In the genomic region with DNA sequence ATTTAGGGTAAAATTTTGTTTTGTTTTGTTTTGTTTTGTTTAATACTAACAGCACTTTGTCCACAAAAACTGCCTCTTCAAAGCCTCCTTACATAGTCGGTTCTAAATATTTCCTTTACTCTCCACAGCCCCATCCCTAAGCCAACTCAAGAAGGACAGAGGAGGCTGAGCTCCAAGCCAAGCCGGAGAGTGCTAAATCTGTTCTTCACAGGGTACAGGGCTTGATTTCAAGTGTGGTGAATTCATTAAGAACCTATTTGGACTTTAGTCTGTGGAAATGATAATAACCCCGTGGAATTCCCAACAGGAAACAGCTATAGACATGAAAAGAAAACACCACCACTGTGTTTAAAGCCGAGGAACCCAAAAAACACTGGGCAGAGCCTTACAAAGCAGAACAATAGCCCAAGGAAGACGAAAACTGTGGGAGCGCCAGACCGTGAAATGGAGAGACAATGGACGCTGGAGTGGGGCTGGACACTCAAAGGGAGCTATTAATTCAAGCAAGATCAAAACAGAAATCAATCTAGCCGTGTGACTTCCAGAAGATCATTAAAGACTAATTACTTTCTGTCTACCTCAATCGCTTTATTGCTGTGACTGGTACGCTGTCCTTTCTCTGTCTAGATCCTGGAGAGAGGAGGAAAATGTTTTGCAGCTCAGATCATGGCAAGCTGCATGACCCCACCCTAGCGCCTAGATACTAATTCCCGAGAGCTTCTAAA, we compare ENCODE assay signal across 13 mouse cellular contexts.
DNase-seq lines count a peak whose midpoint lies in the region; ATAC-seq lines count a peak whose summit lies in the region.
"Had no signal": no experiment of that assay in that cellular context is flagged by ENCODE, and none has a peak within 500 bp of the region (broad histone marks: within the 10 kb centered on the region; RNA-seq: fewer than 3 reads in every experiment).

No protein-coding gene starts in this region.

- no peak overlapping the region for H3K4me3 ChIP-seq in kidney, embryonic 15.5 days (replicated peaks)
- no peak overlapping the region for H3K4me3 ChIP-seq in embryonic facial prominence, embryonic 10.5 days
- H3K4me3 ChIP-seq in hindbrain, embryonic 14.5 days (replicated peaks; ENCODE audit: low read length): 0 out of 2 replicates have a peak overlapping the region, but pooled peaks have one; percentile 1
- H3K4me3 ChIP-seq in neural tube, embryonic 12.5 days: no peak overlapping the region
- H3K4me3 ChIP-seq: embryonic facial prominence, embryonic 15.5 days; liver, embryonic 13.5 days; stomach, embryonic 15.5 days had no signal

- peak overlapping the region; percentile 41; the same call in 1 of the 2 replicates for H3K27ac ChIP-seq in kidney, embryonic 15.5 days
- no peak overlapping the region for H3K27ac ChIP-seq in embryonic facial prominence, embryonic 10.5 days (replicated peaks)
- no peak overlapping the region for H3K27ac ChIP-seq in hindbrain, embryonic 14.5 days
- H3K27ac ChIP-seq in neural tube, embryonic 12.5 days: no peak overlapping the region
- H3K27ac ChIP-seq: embryonic facial prominence, embryonic 15.5 days; liver, embryonic 13.5 days; stomach, embryonic 15.5 days had no signal

- no peaks in the 10 kb centered on the region for H3K36me3 ChIP-seq in kidney, embryonic 15.5 days
- no peaks in the 10 kb centered on the region for H3K36me3 ChIP-seq in embryonic facial prominence, embryonic 10.5 days (replicated peaks)
- H3K36me3 ChIP-seq in hindbrain, embryonic 14.5 days (replicated peaks; ENCODE audit: control insufficient read depth, insufficient read depth): no peaks in the 10 kb centered on the region
- H3K36me3 ChIP-seq in neural tube, embryonic 12.5 days: no peaks in the 10 kb centered on the region
- H3K36me3 ChIP-seq: embryonic facial prominence, embryonic 15.5 days; liver, embryonic 13.5 days; stomach, embryonic 15.5 days had no signal

- H3K4me1 ChIP-seq in kidney, embryonic 15.5 days: peaks cover 4% of the 10 kb centered on the region; the same call in 1 of the 2 replicates
- peaks cover 7% of the 10 kb centered on the region for H3K4me1 ChIP-seq in embryonic facial prominence, embryonic 10.5 days
- H3K4me1 ChIP-seq in hindbrain, embryonic 14.5 days (replicated peaks; ENCODE audit: control insufficient read depth, insufficient read depth, low read length): peaks cover 9% of the 10 kb centered on the region; the same call in 1 of the 2 replicates
- no peaks in the 10 kb centered on the region for H3K4me1 ChIP-seq in neural tube, embryonic 12.5 days
- H3K4me1 ChIP-seq: embryonic facial prominence, embryonic 15.5 days; liver, embryonic 13.5 days; stomach, embryonic 15.5 days had no signal

- H3K27me3 ChIP-seq in kidney, embryonic 15.5 days: no peaks in the 10 kb centered on the region
- peaks cover 43% of the 10 kb centered on the region for H3K27me3 ChIP-seq in embryonic facial prominence, embryonic 10.5 days (replicated peaks; ENCODE audit: low read depth, poor library complexity, severe bottlenecking)
- peaks cover 55% of the 10 kb centered on the region for H3K27me3 ChIP-seq in hindbrain, embryonic 14.5 days (ENCODE audit: control insufficient read depth, insufficient read depth, low read length)
- H3K27me3 ChIP-seq in neural tube, embryonic 12.5 days (replicated peaks): peaks cover 49% of the 10 kb centered on the region
- H3K27me3 ChIP-seq: embryonic facial prominence, embryonic 15.5 days; liver, embryonic 13.5 days; stomach, embryonic 15.5 days had no signal

- WGBS in kidney, embryonic 15.5 days: 28% methylated on average over 13 of the region's 13 CpGs
- WGBS in embryonic facial prominence, embryonic 10.5 days: 31% methylated on average over 13 of the region's 13 CpGs
- 5% methylated on average over 13 of the region's 13 CpGs for WGBS in hindbrain, embryonic 14.5 days
- 10% methylated on average over 13 of the region's 13 CpGs for WGBS in neural tube, embryonic 12.5 days

- ATAC-seq in kidney, embryonic 15.5 days (replicated peaks; ENCODE audit: low FRiP score): peak; percentile 79; the same call in 1 of the 2 replicates
- ATAC-seq in hindbrain, embryonic 14.5 days (ENCODE audit: low FRiP score): peak; percentile 91
- ATAC-seq in neural tube, embryonic 12.5 days (ENCODE audit: low FRiP score, low read depth): peak; percentile 93
- ATAC-seq: inflammation-experienced regulatory T-cells, adult 6 months had no signal

- no peak overlapping the region for H3K9ac ChIP-seq in kidney, embryonic 15.5 days
- H3K9ac ChIP-seq in hindbrain, embryonic 14.5 days: peak overlapping the region; percentile 12; the same call in 1 of the 2 replicates
- no peak overlapping the region for H3K9ac ChIP-seq in neural tube, embryonic 12.5 days
- H3K9ac ChIP-seq: embryonic facial prominence, embryonic 15.5 days; liver, embryonic 13.5 days; stomach, embryonic 15.5 days had no signal

- H3K9me3 ChIP-seq in kidney, embryonic 15.5 days (replicated peaks): no peaks in the 10 kb centered on the region
- no peaks in the 10 kb centered on the region for H3K9me3 ChIP-seq in embryonic facial prominence, embryonic 10.5 days
- H3K9me3 ChIP-seq in hindbrain, embryonic 14.5 days (ENCODE audit: control insufficient read depth, low read length): no peaks in the 10 kb centered on the region
- no peaks in the 10 kb centered on the region for H3K9me3 ChIP-seq in neural tube, embryonic 12.5 days
- H3K9me3 ChIP-seq: embryonic facial prominence, embryonic 15.5 days; liver, embryonic 13.5 days; stomach, embryonic 15.5 days had no signal

- H3K4me2 ChIP-seq in kidney, embryonic 15.5 days: peak overlapping the region; percentile 42
- peak overlapping the region; percentile 36 for H3K4me2 ChIP-seq in hindbrain, embryonic 14.5 days (replicated peaks)
- peak overlapping the region; percentile 46 for H3K4me2 ChIP-seq in neural tube, embryonic 12.5 days (replicated peaks)
- H3K4me2 ChIP-seq: embryonic facial prominence, embryonic 15.5 days; liver, embryonic 13.5 days; stomach, embryonic 15.5 days had no signal

- DNase-seq in kidney, adult 9 months: no peak
- peak; percentile 42 for DNase-seq in embryonic facial prominence, embryonic 10.5 days (ENCODE audit: low spot score)
- peak; percentile 56 for DNase-seq in hindbrain, embryonic 14.5 days (ENCODE audit: low spot score)
- DNase-seq in thymus, postnatal 4 days: no peak
- DNase-seq in heart, adult 8-10 months (ENCODE audit: low spot score): no peak
- no peak for DNase-seq in lung, postnatal 4 days
- DNase-seq: gastrocnemius, postnatal 25 days; liver, embryonic 13.5 days had no signal

Comparison
In these comparisons a context has a peak if more than half of its experiments do, and no peak if none do; other contexts are left out.
1. DNase-seq: peak in embryonic facial prominence, embryonic 10.5 days (single experiment) and hindbrain, embryonic 14.5 days (single experiment); none in kidney, adult 9 months (single experiment), thymus, postnatal 4 days (single experiment), heart, adult 8-10 months (single experiment) and lung, postnatal 4 days (0 of 2).
2. Peak in every context shown above with its lines, with median percentiles within 50 percentile points of each other: ATAC-seq and H3K4me2 ChIP-seq.